Mouse (Mus musculus) thymus, postnatal 14 days (tissue): ENCODE results near the gene Nanos3.
A peak's percentile ranks its signal among the peaks of the same experiment; 100 is the strongest.

Source experiments
- DNase-seq: peaks from one replicate; pipeline ENCODE4 v3.0.0; 2021

The Nanos3 gene

DNA sequence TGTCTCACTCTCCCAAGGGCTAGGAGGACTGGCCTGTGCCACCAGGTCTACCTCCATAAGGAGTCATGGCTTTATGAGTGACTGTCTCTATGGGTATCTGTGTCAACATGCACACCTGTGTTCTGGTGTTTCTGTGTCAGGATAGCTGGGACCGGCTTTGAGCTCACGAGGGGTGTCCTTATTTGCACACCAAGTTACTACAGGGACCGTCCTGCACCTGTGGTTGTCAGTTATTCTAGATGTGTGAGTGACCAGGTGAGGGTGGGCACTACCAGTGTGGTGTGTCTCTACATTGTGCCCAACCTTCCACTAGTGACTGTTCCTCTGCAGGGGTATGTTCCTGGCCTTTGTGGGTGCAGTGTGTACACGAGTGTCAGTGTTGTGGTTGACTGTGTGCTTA, 2.2 kb downstream of the Nanos3 start:
- peak; percentile 36 for DNase-seq

DNA sequence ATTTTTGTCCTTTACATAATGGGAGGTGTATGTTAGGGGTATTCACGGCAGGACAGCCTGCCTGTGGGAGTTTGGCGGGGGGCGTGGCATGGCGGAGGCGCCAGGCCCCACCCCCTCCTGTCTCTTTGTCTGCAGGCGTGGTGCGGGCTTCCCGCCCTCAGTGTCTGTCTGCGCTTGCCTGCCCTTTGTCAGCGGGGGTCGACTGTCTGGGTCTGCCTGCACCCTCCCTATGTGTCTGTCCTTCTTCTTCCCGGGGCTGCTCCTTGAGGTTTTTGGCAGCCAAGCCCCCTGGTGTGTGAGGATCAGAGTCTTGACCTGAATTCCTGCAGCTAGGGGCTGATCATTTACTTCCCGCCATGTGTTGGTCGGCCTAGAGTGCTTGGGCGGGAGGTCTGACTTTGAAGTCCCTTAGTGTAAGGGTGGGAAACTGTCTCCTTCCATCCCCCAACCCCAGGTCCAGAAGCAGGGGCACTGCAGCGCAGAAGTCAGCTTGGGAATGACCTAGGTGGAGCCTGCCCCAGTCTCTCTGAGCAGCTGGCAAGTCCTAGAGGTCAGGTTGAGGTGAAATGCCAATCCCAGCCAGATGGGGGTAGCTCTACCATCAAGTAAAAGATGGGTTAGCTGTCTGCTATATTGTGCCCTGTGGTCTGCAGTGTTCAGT, 4.4 kb downstream of the Nanos3 start:
- DNase-seq = peak; percentile 87

DNA sequence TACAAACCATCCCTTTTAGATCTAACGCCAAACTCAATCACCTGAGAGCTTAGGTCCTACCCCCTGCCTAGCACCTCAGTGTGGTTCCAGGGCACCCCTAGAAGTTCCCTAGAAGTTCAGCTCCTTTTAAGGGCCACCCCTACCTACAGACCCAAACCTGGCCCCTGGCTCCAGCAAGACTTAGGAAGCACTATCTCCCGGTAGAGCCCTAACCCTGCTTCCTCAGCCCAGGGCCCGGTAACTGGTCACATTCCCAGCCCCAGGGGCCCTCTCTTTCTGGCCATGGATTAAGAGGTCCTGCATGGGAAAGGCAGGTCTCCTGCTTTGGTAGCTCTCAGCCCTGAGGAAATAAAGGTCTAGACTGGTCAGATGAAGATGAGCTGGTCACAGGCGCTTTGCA, 5.1 kb downstream of the Nanos3 start:
- DNase-seq = no peak

DNA sequence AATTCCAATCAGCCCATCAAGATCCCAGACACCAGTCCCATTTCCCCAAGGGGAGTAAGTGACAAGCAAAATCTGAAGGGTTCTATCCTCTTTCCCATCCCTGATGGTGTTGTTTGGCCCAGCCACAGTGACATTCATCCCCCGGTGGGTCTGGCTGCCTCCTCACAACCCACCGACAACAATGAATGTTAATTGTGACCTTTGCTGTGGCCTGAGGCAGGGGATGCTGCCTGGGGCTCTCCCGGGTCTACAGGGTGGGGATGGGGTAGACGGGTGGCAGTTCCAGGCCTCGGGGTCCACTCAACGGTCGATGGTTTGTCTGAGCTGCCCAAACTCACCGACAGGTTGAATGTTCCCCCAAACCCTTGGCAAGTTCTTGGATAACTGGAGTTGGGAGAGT, 6.4 kb downstream of the Nanos3 start:
- DNase-seq = no peak

DNA sequence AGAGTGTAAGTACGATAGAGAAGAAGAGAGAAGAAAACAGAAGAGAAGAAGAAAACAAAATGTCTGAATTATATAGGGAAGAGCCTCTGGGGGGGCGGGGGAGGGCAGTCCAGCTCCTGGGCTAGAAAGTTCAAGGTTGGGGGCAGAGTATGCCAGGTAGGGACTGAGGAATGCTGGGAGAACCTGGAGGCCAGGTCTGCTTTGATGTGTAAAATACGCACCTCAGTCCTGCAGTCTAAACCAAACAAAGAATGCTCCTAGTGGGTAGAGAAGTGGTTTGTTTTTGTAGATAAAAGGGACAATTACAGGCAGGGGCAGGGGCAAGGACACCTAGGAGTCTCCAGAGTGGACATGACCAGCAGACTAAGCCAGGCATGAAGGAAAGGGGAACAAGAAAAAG, 7.6 kb downstream of the Nanos3 start:
- DNase-seq = no peak

DNA sequence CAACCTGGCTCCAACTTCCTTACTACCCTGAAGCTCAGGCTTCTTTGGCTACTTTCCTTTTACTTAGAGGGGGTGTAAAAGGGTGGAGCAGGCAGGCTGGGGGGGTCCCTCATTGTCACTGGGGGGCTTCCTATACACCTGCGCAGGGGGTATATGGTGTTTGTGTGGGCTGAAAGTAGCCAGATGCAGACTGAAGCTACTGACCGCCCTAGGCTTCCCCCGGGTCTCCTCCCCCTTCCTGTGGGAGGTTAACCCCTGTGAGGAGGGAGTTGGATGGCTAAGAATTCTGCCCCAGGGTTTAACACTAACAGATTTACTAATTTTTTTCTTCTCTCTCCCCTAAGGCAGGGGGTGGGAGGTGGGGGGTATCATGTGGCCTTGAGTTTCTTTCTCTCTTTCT, 8.5 kb downstream of the Nanos3 start:
- DNase-seq = peak; percentile 48

DNA sequence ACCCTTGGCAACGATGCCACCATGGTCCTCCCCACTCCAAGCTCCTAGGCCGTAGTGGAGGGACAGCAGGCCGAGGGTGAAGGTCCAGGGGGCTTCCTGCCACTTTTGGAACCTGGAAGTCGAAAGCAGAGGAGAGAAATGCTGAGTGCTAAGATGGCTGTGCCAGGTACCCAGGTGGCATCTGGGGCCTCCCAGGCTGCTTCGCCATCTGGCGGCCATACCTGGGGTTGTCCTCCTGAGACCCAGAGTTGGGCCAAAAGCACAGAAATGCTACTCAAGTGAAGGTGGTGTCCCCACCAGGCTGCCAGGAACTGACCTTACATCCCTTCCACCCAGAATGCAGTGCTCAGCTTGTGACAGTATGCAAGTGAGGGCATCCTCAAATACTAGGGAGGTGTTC, 11.2 kb downstream of the Nanos3 start:
- peak; percentile 53 for DNase-seq

DNA sequence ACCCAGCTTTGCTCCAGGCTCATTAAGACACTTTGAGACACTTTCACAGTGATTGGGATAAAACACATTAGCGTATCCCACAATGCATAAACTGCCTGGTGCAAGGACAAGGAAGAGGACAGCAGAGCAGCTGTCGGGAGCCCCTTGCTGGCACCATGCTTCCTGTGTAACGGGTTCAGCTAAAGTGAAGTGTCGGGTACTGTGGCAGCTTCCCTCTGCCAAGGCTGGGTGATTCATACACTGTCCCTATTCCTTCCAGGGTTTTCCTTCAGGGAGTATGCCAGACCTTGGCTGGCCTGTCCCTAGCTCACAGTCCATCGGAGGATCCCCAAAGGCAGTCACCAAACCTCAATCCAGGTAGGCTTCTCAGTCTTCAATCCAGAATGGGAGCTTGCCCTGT, 14.9 kb downstream of the Nanos3 start:
- no peak for DNase-seq

DNA sequence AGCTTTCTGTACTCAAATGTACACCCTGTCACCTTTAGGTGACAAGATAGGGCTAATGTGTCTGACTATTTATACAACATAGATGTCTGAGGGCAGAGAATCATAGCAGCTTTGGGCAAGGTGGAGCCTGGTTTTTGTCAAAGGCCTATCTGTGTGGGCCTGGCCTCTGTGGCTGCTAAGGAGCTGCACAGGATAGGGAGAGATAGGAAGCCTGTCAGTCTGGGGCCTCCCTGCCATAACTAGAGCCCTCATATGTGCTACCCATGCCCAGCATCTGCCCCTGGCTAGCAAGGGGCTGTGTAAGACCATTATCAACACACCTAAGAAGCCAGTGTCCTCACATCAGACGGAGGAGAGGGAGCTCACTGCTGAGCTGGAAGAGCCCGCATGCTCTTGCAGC, 17.3 kb downstream of the Nanos3 start:
- no peak for DNase-seq

DNA sequence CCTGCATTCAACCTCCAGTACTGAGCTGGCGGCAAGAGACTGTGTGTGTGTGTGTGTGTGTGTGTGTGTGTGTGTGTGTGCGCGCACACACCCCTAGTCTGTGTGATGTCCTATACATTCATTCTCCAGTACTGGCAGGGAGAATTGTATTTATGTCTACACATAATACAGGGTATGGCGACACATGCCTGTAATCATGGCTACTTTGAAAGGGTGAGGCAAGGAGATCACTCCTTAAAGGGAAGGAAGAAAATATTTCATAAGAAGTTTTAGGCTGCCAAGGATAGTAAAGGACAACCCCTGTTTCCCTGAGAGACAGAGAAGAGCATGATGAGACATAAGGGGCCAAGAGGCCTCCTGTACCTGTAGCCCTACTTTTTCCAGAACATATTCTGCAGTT, 27.4 kb downstream of the Nanos3 start:
- DNase-seq = no peak

DNA sequence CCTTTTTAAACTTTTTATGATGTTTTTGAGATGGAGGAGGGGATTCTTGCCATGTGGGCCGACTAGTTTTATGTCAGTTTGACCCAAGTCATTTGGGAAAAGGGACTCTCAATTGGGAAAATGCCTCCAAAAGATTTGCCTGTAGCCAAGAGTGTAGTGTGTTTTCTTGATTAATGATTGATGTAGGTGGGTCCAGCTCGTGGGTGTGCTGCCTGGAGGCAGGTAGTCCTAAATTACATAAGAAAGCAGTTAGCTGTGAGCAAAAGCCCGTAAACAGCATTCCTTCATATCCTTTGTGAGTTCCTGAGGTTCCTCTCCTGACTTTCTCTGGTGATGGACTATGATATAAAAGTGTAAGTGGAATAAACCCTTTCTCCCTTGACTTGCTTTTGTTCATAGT, 35.8 kb downstream of the Nanos3 start:
- DNase-seq = no peak

DNA sequence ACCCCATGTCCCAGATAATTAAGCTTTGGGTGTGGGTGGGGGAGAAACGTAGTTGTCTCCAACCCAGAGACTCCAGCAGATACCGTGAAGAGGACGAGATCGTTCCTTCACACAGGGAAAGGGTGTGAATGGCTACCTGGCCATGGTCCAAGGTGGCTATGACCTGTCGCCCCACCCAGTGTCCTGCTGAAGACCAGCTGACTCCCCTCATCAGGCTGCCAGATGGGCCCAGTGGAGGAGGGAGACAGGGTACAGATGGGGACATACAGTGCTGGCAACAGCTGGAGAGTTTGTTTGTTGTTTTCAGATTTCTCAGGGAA, 36.5 kb downstream of the Nanos3 start:
- DNase-seq = no peak

DNA sequence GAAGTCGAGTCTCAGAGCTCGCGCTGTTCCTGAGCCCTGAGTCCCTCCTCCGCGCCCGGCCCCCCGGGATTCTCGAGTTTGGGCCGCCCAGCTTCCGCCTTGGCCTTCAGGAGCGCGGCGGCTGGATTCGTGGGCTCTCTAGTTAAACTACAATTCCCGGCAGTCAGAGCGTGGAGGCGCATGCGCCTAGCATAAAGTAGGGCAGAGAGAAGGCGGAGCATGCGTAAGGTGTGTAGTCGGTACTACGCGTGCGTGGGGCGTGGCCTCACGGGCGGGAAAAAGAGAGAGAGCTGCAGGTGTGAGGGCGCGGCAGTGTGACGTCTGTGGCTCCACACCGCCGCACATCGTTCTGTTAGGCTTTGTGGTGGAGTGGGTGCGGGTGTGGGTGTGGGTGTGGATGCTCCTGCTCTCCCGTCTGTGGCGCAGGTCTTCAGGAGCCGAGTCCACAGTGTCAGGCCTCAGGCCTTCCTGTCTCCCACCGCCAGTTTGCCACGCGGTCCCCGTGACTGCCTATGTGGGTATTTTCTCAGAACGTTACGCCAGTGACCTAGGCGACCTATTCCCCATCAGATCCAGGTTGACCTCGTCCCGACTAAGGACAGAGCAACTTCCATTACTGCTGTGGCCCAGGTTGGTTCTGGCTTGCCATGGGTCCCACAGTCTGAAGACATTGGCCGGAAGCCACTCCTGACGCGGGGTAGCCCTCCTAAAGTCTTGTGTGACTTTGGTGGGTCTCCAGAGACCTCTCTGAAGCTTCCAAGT, 37.1 kb downstream of the Nanos3 start, which contains the start of the genes Cc2d1a and 4930432K21Rik:
Gene Cc2d1a (minus strand): TSS at position 168 of the 762 bp plus-strand sequence.
Gene 4930432K21Rik (plus strand): TSS at position 257 of the 762 bp plus-strand sequence.
- DNase-seq = peak; percentile 97

DNA sequence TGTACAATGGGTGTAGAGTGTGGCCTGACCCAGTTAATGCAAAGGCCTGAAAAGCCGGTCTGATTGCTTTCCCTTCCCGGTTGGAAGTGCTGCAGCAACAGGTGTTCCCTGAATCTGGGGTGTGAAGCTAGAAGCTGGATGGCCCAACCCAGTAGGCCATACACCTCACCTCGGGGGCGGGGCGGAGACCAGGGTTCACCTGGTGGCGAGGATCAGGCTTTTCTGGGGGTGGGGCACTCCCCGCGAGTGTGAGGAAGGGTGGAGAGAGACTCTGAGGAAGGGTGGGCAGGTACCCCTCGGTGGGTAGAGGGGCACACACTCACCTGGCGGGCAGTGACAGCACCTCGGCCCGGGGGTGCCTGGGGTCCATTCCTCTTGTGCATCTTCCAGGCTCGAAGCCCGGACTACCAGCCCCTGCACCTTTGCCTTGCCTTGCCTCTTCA, 37.7 kb downstream of the Nanos3 start:
- no peak for DNase-seq

DNA sequence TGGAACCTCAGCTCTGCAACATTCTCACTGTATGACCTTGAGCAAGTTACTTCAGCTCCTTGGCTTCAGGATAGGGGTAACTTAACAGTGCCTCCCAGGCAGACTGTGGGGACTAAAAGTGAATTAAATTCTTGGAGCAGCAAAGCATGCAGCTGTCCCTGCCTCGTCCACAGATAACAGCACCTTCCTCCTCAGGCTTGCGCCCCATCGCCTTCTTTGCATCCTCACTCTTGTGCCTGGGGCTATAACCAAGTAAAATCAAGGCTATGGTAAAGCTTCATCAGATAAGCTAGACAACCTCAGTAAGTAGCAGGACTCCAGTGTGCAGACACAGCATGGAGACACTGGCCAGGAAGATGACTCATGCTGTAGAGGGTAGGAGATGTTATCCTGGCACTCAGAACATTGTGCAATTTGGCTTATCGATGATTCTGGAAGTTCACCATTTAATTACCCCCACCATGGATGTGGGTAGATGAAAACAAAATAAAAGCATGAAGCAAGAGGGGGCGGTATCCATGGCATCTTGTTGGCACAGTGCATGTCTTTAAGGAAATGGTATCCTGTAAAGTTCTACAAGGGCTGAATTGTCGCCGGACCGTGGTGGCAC, 40.3 kb downstream of the Nanos3 start:
- DNase-seq = no peak

DNA sequence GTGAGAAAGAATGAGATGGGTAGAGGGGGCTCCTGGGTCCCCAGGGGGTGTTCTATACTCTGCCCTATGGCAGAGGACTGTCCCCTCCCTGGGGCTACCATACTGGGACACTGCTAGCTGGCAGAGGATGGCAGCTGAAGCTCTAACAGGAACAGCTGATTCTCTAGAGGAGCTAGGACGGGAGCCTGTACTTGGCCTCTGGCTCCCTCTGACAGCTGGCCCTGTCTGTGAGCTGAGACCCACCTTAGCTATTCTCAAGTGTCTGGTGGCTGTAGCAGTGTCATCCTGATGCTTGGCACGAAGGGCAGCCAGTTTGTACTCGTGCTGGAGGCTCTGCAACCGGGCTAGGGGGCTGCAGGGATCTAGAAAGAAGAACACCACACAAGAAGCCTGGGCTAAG, 44.2 kb downstream of the Nanos3 start:
- DNase-seq = no peak

DNA sequence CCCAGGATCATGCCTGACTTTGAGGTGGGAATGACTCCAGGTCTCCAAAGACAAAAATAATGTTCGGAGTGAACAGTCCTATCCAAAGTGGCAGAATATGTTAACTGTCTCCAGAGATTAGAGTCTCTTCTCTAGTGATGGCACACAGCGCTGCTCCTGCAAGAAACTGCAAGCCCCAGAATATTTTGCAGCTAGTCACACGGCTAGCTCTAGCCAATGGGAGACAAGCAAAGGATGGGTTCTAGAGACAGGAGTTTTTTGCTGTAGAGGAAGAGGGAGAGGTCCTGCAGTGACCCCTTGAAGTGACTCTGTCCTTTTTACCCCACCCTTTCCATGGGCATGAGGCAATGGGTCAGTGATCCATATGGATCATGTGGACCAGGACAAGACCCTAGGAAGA, 47.2 kb downstream of the Nanos3 start:
- DNase-seq = no peak

DNA sequence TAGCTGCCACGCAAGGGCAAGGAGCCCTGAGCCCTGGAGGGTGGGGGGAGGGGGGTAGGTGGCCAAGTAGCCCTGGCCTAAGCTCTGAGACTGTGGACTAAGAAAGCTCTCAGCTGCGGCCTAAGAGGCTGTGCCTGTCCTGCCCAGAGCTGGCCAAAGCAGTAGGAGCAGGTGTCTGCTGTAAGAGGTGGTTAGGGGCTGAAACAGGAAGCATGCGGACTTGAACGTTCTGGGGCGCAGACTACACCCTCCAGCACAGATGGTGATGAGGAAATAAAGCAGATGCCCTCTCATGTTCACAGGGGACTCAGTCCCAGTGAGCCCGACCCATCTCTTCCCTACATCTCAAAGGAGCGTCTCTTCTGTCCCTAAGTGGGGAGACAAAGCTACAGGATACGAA, 52.8 kb downstream of the Nanos3 start:
- peak; percentile 36 for DNase-seq

DNA sequence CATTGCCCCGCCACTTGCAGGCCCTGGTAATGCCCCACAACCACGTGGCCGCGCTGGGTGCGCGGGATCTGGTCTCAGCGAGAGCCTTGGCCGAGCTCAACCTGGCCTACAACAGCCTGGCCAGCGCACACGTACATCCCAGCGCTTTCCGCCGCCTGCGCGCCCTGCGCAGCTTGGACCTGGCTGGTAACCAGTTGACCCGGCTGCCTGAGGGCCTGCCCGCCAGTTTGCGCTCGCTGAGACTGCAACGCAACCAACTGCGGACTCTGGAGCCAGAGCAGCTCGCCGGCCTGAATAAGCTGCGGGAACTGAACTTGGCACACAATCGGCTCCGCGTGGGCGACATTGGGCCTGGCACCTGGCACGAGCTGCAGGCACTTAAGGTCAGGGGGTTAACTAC, 54.2 kb downstream of the Nanos3 start:
- no peak for DNase-seq

DNA sequence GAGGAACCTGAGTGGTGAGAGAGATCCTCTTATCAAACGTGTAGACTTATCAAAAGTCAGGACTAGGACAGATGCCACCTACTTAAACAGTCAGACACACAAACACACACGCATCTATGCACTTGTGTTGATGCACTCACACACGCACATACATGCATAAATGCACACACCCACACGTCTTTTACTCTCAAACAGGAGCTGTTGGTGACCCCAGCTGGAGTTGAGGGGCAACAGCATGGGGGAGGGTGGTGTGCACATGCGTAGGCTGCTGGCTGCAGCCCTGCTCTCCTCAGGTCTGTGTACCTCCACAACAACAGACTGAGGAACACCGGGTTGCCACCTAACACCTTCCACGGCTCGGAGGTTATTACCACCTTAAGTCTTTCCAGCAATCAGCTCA, 56.7 kb downstream of the Nanos3 start:
- DNase-seq = peak; percentile 73

DNA sequence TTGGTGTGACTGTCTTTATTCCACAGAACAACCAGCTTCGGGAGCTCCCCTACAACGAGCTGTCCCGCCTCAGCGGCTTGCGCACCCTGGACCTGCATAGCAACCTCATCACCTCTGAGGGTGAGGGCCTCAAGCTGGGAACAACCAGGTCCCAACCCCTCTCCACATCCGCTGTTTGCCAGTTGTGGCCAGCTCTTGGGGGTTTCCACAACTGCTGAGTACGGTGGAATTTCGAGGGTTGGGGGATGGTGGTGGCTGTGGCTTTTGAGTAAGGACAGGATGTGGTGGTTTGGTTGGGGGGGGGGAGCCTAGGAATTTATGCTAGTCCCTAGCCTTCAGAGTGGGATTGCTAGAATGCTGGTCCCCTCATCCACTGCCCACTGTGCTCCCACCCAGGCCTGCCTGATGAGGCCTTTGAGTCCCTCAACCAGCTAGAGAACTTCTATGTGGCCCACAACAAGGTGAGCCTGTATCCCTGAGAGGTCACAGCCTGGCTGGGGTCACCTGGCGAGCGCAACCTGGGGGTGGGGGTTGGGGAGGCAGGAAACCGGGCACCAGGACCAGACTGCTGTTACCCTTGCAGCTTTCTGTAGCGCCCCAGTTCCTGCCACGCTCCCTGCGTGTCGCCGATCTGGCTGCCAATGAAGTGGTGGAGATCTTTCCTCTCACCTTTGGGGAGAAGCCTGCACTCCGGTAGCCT, 57.7 kb downstream of the Nanos3 start:
- DNase-seq = peak; percentile 79

DNA sequence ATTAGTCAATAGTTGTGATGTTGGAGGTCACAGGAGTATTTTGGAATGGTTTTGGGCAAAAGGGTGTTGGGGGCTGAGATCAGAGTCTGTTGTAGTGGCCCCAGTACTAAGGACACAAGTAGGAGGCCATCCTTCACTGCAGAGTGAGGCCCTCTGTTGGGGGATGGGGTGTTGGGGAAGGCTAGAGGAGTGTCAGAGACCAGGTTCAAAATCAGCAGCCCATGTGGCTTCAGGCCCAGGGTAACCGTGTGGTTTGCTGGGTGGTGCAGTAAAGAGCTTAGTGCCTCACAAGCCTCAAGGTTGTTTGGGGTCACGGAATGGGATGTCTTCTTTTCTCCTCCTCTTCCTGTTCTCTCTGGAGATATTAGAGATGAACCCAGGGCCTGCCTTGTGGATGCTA, 58.3 kb downstream of the Nanos3 start:
- peak; percentile 35 for DNase-seq

DNA sequence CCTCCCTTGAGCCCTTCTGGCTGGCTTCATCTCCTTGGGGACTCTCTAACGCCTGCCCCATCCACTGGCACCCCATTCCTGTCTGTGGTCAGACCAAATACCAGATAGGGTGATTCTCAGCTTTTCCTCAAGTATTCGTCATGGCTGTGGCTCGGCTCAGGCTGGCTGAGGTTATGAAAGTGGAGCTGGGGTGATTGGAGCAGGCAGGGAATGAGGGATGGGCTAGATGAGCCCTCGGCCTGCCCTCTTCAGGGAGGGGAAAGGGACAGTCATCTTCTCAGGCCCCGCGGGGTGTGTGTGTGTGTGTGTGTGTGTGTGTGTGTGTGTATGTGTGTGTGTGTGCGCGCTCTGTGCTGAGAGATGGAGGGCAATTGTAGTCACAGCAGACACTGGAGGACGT, 59.4 kb downstream of the Nanos3 start, which contains the start of gene Podnl1:
Gene Podnl1 (plus strand): TSS at position 334 of the 400 bp plus-strand sequence.
- no peak for DNase-seq
